In the genomic region with DNA sequence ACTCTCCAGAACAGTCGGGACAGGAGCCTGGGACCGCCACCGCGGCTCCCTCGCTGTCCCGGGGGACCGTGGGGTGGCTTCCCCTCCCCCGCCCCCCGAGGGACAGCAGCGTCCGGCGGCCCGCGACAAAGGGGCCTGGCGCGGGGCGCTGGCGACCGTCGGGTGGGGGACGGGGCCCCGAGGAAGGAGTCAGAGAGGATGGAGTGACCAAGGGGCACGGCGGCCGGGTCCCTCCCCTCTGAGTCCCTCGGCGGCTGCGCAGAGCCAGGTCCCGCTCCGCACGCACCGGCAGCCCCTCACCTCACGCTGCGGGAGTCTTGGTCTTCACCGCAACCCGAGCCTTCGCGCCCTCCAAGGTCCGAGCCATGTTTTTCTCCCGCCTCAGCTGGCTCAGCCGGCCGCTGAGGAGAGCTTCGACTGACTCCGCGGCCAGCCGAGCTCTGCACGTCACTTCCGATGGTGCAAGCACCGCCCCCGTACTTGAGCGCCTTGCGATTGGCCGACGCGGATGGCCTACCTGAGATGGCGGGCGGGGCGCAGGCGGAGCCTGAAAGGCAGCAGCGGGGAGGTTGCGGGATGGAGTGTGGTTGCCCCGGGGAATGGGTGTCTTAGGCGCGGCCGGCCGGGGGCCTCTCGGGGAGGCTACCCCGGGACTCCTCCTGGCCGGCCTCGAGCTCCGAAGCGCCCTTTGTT, we compare ENCODE assay signal across 8 mouse cellular contexts. TPM values are rescaled to one million over a fixed set of nuclear protein-coding genes. Genes with fewer than 3 reads are reported as not detected.
DNase-seq lines count a peak whose midpoint lies in the region; ATAC-seq lines count a peak whose summit lies in the region.

A gene (minus strand): TSS at position 446 of the 693 bp plus-strand sequence.

- H3K9ac ChIP-seq in hindbrain, embryonic 11.5 days (ENCODE audit: low read depth, low read length), result peak within 1 kb of the TSS; percentile 88

- peaks cover 5% of the 10 kb centered on the region; the same call in 1 of the 2 replicates for H3K4me1 ChIP-seq in hindbrain, embryonic 11.5 days (replicated peaks; ENCODE audit: control insufficient read depth, insufficient read depth, low read length)

- peak; percentile 97 for DNase-seq in MN1 (ENCODE audit: low spot score)
- peak; percentile 94 for DNase-seq in cerebellum, adult 9-10 months
- DNase-seq in hindbrain, embryonic 11.5 days (ENCODE audit: low spot score), result peak; percentile 96
- peak; percentile 93 to 94 for DNase-seq in layer of hippocampus, postnatal 10 days (ENCODE audit: low spot score in 2 of 2)
- DNase-seq in lung, postnatal 10 days, result peak; percentile 98
- DNase-seq in ovary, postnatal 36 days (ENCODE audit: low spot score), result peak; percentile 95
- DNase-seq in thymus, postnatal 25 days, result peak; percentile 93

- no peaks in the 10 kb centered on the region for H3K27me3 ChIP-seq in hindbrain, embryonic 11.5 days (ENCODE audit: control insufficient read depth, insufficient read depth, low read length)

- peak; percentile 97 for ATAC-seq in frontal cortex, adult (ENCODE audit: low TSS enrichment)
- ATAC-seq in hindbrain, embryonic 11.5 days (ENCODE audit: low FRiP score), result peak; percentile 100

- peak within 1 kb of the TSS; percentile 81 for H3K4me3 ChIP-seq in hindbrain, embryonic 11.5 days (ENCODE audit: low read depth, low read length)

- H3K4me2 ChIP-seq in hindbrain, embryonic 11.5 days (replicated peaks; ENCODE audit: low read depth, low read length), result peak within 1 kb of the TSS; percentile 81

- H3K9me3 ChIP-seq in hindbrain, embryonic 11.5 days (ENCODE audit: control insufficient read depth, low read length), result no peaks in the 10 kb centered on the region

- under 1% methylated on average over 65 of the region's 72 CpGs for WGBS in hindbrain, embryonic 11.5 days

- peak within 1 kb of the TSS; percentile 92 for H3K27ac ChIP-seq in hindbrain, embryonic 11.5 days (ENCODE audit: low read depth, low read length)

- no peaks in the 10 kb centered on the region for H3K36me3 ChIP-seq in hindbrain, embryonic 11.5 days (ENCODE audit: control insufficient read depth, insufficient read depth, low read length)

RNA-seq across cellular contexts. Expression of the gene that starts here (rescaled TPM):
- polyA plus RNA-seq in hindbrain, embryonic 11.5 days (2014; fragmentation: Nextera tagmentation; extraction: Ambion mirVana), result 23.4 and 26.5 TPM in 2 replicates
- total RNA-seq in layer of hippocampus, postnatal 10 days (2021), result 10 to 100 TPM; 22.2 to 23.8 TPM

Comparison
In these comparisons a context has a peak if more than half of its experiments do, and no peak if none do; other contexts are left out.
1. Peak in every context shown above with its lines: DNase-seq, ATAC-seq, H3K4me3 ChIP-seq and H3K27ac ChIP-seq.